Mouse (Mus musculus) megakaryocyte, embryonic 14.5 days (primary cell): ENCODE results near the gene Ercc1.

Experiments
- FLI1 ChIP-seq: IDR thresholded peaks from 2 replicates; pipeline ENCODE4 v1.6.1; 2012; ENCODE audit warnings: low read length, inconsistent platforms, mixed read lengths
- GATA1 ChIP-seq: IDR thresholded peaks from 3 replicates; pipeline ENCODE4 v1.6.1; 2012; ENCODE audit warnings: mixed read lengths, low read length, inconsistent platforms, borderline replicate concordance

DNA sequence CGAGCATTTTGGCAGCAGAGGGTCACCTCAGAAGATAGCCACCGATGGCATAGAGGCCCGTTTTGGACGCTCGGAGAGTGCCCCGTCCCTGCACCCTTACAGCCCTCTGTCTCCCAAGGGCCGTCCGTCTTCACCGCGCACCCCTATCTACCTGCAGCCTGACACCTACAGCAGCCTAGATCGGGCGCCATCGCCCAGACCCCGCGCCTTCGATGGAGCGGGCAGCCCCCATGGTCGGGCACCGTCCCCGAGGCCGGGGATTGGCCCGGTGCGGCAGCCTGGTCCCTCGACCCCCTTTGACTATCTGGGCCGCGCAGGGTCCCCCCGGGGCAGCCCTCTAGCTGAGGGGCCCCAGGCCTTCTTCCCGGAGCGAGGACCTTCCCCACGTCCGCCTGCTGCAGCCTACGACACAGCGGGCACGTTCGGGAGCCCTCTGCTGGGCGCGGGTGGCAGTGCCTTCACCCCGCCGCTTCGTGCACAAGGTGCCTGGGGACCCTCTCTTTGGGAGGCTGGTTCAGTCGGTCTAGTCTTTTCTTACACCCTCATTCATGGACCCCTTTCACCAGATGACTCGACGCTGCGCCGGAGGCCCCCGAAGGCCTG is 25.3 kb downstream of the Ercc1 start:
- TF ChIP-seq GATA1 (no peak), FLI1 (no peak)
